Mouse (Mus musculus) adrenal gland, adult (tissue): ENCODE data around the gene Elobl.

Experiments
- DNase-seq, 2 experiments: peaks; one replicate each; pipeline ENCODE4 v3.0.0; 2022 to 2023; ENCODE audit warnings: low spot score in 1 of 2; ENCODE audit not compliant: inconsistent age in 2 of 2

The Elobl gene

DNA sequence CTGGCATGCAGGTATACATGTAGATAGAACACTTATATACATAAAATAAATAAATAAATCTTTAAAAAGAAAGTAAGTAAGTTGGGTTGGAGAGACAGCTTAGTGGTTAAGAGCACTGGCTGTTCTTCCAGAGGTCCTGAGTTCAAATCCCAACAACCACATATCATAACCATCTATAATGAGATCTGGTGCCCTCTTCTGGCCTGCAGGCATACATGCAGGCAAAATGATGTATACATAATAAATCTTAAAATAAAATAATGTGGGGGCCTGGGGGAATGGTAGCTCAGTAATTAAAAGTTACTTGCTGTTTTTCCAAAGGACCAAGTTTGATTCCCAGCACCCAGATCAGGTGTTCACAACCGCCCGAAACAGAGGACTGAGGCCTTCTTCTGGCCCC lies 28.0 kb downstream of the Elobl start:
- DNase-seq = no peak

DNA sequence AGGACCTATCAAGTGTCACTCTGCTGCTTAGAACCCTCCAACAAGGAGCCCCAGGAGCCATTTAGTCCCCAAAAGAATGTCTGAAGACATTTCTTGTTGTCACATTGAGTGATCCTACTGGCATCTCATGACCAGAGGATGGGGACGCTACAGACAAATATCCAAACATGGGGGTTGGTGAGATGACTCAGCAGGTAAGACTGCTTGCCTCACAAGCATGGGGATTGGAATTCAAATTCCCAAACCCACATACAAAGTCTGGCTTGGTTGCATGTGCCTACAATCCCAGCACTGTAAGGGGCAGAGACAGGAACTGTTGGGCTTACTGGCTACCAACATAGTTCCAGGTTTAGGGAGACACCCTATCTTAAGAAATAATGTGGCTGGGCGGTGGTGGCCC lies 28.8 kb downstream of the Elobl start:
- no peak for DNase-seq

DNA sequence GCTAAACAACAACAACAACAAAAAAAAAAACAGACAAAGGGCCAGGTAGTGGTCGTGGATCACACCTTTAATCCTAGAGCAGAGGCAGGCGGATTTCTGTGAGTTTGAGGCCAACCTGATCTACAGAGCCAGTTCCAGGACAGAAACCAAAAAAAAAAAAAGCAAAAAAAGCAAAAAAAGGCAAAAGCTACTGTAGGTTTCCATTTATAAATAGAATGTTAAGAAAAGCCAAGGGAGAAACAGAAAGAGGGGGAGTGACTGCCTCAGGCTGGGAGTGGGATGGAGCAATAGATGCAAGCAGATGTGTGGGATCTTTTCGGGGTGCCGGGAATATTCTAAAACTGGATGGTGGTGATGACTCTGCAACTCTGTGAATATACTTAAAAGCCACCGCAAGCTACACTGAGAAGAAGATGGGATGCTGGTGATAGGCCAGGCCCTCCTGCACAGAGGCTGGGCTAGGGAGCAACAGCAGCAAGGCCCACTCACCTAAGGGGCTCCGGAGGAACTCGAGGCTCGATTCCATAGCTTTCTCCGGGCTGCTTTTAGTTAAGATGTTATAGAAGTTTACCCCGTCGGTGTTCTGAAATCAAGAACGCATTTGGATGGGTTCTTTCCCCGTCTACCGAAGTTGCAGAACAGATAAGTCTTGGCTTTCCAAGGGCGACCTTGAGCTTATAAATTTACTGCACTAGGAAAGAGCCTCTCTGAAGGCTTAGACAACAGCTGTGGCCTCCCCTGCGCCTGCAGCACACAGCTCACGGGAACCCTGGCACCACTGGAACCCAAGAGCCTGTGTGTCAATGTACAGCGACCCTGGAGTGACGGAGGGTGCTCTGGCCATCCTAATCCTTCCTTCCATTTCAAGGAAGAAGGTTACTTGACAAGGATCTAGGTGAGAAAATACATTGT lies 32.4 kb downstream of the Elobl start:
- peak; percentile 59 to 85 for DNase-seq

DNA sequence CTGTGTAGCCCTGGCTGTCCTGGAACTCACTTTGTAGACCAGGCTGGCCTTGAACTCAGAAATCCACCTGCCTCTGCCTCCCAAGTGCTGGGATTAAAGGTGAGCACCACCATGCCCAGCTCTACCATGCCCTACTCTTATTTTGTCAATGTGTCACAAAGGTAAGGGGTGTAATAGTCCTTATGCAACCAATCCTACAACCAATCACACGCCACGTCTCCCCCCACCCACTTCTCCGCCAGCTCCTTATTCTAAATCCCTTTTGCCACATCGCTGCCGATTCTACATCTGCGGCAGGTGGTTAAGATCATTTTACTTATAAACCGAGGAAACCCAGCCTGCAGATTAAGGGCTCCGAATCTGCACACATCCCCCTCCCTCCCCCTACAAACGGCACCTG lies 33.7 kb downstream of the Elobl start:
- DNase-seq = no peak

DNA sequence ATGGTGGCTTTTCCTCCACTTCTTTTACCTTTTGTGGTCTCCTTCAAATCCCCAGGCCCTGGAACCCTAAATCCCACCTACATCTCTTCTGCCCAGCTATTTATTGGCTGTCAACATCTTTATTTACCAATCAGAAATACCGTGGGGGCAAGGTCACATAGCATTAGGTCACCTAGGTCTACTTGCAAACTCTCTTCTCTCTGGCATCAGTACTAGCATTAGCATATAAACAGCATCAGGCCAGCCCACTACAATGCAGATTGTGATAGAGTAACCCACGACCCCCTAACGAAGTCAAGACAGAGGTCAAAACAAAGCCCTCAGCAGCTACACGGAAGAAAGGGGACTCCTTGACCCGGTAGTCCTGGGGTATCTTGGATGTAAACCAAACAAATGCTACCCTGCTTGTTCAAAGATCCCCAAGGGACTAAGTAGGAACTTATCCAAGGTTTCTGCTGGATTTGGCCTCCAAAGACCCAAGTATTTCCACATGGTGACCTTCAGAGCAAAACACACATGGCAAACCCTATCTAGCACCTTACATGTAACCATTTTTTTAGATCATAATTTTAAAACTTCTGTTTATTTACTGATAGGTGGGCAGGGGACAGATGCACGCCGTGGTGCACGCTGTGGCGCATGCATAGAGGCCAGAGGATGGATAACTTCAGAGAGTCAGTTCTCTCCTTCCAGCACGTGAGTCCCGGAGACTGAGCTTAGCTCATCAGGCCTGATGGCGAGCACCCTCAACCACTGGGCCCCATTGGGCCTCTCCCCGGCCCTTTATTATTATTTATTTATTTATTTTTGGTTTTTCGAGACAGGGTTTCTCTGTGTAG lies 34.8 kb downstream of the Elobl start:
- DNase-seq = peak in 1 of 2 experiments; percentile 80

DNA sequence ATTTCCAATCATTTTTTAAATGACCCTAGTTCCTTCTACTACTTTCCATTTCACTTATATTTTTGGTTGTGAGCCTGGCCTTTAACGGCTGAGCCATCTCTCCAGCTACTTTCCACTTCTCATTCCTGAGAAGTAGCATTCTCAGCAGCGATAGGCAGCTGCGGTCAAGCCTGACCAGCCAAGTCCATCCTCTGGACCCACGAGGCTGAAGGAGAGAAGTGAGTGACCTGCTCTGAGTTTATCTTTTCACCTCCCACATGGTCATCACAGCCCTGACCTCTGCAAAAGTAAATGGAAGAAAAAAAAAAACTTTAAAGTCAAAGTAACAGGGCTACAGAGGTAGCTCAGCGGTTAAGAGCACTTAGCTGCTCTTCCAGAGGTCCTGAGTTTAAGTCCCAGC lies 40.2 kb downstream of the Elobl start:
- no peak for DNase-seq
